Mouse (Mus musculus): ENCODE measurements around the gene Grk6. TPM values are rescaled to one million over a fixed set of nuclear protein-coding genes. Genes with fewer than 3 reads are reported as not detected.
A peak's percentile ranks its signal among the peaks of the same experiment; 100 is the strongest.
"Not testable (repeated sequence)": the region's sequence is repeated elsewhere in the genome, so short reads cannot be mapped to it uniquely, and the experiment has no call there.

The Grk6 gene
- total RNA-seq, 2 experiments from 2014 or later = 64.0 to 68.0 TPM

DNA sequence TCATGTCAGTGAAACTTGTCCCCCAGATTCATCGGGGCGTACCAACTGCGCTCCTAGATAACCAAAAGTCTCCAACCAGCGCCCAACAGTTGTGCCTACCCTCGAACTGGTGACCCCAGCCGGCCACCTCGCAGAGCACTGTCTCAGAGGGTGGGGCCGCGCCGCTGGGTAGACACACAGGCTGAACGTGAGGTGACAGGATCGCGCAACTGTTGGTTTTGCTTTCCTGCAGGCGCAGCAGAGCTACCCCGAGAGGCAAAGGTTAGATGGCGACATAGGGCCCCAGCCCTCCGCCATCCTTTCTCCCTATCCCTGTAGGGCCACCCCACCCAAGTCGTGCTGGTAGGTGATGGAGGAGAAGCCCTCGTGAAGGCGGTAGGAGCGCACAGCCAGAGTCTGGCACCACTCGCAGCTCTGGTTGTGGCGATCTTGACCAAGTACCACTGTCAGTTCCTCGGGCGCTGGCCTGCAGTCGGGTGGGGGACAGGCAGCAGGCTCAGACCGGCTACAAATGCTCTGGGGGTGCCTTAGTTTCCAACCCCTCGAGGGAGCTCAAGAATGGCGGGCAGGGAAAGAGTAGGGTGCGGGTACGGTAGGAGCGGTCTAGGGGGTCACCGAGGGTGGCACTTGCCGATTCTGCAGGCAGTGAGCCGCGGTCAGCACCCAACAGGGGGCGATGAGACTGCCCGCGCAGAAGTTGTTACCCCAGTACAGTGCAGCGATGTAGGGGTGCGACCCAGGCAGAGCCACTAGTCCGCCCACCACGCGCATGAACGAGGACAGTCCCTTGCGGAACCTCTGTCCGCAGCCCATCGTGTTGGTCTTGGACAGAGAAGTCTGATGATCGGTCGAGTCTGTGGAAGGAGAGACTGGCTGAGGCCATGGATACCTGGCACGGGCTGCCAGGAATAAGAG lies 24.6 kb upstream of the Grk6 start:
- DNase-seq (ENCODE audit: low spot score in 2 of 2) = no peak
- intact Hi-C loops (cut with DNase I) = no loop called here

DNA sequence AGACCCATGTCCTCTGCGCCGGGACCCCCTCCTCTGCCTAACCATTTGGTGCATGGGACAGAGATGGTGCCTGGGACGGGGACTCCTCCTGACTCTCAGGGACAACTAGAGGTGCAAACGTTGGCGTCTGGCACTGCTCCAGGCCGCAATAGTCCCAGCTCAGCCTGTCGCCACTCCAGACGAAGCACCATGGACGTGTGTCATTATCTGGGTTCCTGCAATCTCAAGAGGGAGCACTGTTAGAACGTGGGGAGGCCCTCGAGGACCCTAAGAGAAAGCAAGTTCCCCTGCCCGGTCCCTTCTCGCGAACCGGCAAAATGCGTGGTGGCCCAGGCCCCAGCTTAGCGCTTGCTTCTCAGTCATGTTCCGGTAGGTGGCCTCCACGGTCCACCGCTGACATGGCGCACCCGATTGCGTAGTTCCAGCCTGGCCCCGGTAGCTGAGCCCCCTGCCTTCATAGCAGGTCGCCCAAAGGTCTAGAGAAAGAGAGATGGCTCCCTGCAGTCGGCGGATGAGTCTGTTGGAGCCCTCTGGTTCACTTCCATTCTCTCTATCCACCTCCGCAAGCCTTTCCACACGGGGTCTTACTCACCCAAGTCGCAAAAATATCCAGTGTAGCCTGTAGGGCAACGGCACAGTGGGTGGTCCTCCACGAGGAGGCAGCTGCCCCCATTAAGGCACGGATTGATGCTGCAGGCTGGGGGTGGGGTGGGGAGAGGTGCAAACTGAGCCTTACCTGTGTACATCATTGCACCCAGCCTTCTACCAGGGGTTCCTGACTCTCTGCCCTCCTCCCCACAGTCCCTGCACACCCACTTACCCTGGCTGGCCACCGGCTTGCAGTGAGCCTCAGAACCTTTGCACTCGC lies 23.7 kb upstream of the Grk6 start:
- peak; percentile 63 to 69 for DNase-seq (ENCODE audit: low spot score in 2 of 2)
- intact Hi-C loops (cut with DNase I) = no loop called here

DNA sequence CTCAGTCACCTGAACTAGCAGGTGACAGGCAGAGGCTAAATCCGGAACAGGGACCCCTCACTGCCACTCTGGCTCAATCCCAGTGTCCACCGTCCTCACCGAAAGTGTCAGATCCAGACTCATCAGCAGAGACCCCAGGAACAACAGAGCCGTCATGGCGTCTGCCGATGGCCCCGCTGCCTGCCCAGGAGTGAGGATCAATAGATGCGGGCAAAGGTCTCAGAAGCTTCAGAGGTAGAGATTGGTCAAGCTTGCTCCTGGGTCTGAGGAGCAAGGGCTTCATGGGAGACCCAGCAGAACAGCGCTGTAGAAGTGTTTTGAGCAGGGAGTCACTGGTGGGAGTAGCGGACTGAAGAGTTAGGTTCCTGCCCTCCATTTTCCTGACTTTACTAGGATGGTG lies 18.3 kb upstream of the Grk6 start, which contains the start of gene F12:
Gene F12, minus strand, starts transcription at position 181 of the 400 bp plus-strand sequence.
- intact Hi-C loops (cut with DNase I) = no loop called here
- no peak for DNase-seq (ENCODE audit: low spot score in 2 of 2)

DNA sequence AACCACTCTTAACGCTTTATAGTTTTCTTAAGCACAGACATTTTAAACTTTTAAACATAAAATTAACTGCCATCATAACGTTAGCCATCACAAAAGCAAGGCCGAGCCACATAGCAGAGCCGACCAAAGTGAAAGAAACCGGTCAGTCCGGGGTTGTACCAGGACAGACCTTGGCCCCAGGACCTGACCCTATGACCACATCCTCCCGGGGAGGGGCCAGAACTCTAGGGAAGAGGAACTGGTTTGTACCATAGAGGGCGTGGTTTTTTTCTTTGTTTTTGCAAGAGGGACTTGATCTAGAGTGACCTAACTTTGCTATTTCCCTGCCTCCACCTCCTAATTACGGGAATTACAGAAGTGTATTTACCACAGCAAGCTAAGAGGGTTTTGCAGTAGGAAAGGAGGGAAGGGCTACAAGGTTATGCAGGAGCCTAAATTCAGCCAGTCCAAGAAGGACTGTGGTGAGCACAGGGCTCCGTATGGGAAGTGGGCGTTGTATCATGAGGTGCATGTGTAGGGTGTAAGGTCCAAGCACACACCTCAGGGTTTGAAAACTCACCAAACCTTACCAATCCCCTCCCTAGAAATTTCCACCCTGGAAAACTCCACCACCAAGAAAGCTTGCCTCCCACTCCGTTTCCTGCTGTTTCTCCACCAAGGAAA lies 15.5 kb upstream of the Grk6 start:
- no peak for DNase-seq (ENCODE audit: low spot score in 2 of 2)

DNA sequence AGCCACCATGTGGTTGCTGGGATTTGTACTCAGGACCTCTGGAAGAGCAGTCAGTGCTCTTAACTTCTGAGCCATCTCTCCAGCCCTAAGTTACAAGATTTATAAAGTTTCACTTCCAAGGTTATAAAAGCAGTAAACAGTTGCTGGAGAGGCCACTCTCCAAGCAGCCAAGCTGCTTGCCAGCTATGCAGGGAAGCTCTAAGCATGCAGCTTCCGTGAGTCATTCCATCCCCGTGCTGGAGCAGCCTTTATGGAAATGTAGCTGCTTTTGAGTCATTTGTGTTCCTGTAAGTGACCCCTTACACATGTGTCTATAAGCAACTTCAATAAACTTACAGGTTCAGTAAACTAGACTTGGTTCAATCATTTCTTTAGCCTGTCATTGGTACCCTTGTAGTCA lies 14.3 kb upstream of the Grk6 start:
- DNase-seq (ENCODE audit: low spot score in 2 of 2) = no peak
- intact Hi-C loops (cut with DNase I) = no loop called here

More for the DNA sequence above, 15.5 kb upstream of the Grk6 start:
- intact Hi-C loops (cut with DNase I) = no loop called here

DNA sequence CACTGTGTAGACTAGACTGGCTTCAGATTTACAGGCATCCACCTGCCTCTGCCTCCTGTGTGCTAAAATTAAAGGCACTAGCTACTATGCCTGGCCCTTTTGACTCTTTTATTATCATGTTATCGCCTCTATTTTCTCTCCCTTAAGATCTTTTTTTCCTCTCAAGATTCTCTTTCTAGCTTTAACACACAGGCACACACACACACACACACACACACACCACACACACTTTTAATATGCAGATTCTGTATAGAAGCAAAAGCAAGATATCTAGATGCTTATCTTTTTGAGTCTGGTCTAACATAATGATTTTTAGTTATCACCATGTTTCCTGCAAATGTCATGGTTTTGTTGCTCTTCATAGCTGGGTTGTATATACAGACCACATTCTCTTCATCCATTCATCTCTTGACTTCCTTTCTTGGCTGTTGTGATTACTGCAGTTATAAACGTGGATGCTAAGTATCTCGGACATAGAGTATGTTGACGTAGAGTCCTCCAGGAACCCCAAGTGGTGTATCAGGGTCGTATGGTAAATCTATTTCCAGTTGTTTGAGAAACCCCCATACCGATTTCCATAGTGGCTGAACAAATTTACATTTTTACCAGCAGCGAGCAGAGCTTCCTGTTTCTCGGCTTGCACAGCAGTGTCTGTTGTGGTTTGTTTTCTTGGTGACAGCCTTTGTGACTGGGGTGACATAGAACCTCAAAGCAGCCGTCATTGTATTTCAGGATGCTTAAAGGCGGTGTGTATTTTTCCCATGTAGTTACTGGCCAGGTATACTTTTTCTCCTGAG lies 12.8 kb upstream of the Grk6 start:
- intact Hi-C loops (cut with DNase I) = no loop called here
- no peak for DNase-seq (ENCODE audit: low spot score in 2 of 2)

DNA sequence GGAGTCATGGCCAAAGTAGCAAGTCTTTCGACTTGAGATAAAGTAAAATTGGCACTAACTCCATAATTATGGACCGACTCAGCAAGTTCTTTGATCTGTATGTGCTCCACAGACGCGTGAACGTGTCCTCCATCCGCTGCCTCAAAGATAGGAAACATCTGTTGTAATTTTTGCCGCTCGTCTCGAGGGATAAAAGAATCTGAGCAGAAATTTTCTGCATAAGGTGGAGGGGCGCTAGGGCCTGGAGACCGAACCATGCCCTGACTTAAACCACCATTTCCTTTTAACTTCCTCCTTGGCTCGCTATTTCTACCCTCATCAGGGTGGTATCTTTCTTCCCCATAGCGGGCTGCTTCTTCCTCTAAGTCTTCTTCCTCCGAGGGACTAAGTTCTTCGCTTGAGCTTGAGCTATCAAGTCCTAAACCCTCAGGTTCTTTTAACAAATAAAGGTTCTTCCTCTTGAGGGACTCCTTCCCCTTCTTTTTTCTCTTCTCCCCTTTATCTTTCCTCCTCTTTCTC lies 7.7 kb upstream of the Grk6 start:
- DNase-seq (ENCODE audit: low spot score in 2 of 2); intact Hi-C loops (cut with DNase I): not testable (repeated sequence)

DNA sequence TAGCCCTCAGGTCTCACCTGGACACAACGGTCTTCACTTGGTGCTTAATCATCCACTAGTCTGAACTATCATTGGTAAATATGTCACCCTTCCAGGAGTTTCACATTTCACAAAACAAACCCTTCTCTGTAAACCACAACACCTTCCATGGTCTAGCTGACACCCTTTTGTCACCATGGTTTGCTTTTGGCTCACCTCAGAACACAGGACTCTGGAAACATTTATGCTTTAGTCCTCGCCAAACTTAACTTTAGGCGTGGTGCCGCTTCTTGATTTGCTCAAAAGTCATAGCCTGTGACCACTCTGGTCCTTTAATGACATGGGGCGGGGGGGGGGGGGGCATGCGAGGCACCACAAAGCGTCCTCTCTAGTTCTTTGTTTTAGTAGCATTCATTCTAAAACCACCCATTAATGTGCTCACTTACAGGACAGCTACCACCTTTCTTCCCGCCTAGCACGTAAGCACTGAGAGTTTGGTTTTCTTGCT lies 1.0 kb upstream of the Grk6 start:
- no peak for DNase-seq (ENCODE audit: low spot score in 2 of 2)
- intact Hi-C loops (cut with DNase I) = loop anchor here (2.0 kb wide), 1 partner anchor 21 kb away; the partner anchor contains the start of gene Prr7

DNA sequence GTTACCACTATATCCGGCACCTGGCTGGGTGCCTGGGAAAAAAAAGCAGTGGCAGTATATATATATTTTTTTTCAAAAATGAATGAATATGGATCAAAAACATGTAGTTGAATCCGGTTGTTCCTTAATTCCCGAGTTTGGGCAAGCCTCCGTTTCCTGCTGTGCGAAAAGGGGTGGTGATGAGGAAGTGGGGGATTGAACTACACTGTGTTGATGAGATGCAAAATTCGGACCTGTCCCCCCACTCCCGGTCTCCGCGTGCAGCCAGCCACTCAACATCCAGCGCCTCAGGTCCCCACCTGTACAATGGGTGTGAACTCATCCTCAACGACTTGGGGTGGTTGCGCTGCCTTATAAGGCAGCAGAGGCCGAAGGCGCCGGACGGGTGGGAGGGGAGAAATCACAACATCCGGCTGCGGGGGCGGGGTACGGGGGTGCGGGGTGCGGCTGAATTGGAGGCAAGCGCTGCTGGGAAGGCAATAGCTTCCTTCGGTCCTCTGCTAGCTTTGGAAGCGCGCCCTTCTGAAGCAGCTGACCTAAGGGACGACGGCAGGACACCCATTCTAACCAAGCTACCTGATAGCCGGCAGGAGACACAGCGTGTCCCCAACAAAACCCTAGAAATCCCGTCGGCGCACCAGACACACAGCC lies 461 bp upstream of the Grk6 start:
- intact Hi-C loops (cut with DNase I) = loop anchor here (2.0 kb wide), 1 partner anchor 20 kb away; the partner anchor contains the start of gene Prr7
- DNase-seq (ENCODE audit: low spot score in 2 of 2) = peak in 1 of 2 experiments; percentile 78

DNA sequence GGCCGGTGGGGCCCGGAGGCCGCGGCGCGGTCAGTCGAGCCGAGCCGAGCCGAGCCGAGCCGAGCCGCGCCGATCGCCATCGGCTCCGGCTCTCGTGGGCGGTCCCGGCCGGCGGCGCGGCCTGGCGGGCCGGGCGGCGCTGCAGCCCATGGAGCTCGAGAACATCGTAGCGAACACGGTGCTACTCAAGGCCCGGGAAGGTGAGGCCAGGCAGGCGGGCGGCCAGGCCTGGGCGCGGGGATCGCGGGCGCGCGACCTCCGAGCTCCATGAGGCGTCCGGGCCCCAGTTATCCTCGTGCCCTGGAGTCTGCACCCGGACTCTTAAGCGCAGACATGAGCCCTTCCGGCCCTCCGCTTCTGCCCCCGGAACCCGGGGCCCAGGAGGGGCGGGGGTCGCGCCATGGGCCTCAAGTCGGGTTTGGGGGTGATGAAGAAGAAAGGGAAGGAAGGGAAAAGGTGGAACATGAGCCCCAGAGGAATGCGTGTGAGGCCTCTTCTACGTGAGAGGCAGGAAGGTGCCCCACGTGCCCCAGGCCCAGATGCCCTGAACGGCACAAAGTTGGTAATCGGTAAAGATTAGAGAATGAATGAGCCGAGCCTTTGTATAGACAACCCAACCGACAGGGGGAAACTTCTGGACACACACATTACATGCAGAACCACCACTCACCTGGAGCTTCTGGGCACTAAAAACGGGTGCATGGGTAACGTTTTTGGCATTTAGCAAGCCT lies 654 bp downstream of the Grk6 start:
- DNase-seq (ENCODE audit: low spot score in 2 of 2) = no peak
- intact Hi-C loops (cut with DNase I) = loop anchor here (2.0 kb wide), 1 partner anchor 19 kb away; the partner anchor contains the start of gene Prr7

DNA sequence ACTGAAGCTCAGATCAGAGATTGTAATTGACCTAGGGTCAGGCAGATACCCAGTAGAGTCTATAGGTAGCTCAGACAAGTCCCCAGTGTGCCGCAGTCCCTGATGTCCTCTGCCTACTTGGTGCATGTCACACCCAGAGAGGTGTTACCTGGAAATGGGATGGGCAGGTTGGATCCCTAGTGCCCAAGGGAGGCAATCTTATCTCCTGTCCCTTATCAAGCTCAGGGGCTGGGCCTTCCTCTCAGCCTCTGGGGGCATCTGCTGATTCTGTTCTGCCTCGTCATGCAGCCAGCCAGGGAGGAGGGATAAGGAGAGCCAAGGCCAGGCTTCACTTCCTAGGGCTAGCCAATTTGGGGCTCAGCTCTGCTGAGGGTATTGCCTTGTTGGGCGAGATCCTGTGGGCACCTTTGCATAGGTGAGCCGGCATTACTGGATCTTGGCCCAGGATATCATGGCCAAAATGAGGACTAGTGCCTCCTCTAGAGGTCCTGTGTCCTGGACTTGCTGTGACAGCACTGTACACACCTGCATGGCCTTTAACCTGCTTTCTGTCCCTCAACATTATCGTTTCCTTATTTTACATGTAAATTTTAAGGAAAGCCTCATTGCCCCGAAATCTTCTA lies 1.7 kb downstream of the Grk6 start:
- intact Hi-C loops (cut with DNase I) = no loop called here
- DNase-seq (ENCODE audit: low spot score in 2 of 2) = no peak

DNA sequence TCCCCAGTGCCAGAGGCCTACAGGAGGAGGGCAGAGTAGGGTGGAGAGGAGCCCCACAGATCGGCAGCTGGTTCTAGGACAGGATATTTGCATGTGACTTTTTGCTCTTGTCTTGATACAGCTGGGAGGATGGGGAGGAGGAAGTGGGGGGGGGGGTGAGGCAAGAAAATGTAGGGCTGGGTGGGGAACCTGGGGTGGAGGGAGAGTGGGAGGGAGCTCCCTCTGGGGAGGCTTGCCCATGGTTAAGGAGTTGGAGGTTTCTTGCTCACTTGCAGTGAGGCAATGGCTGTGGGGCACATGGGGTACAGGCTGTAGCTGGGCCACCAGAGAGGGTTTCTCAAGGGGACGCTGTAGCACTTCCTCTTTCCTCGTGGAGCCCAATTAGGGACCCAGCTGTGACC lies 2.7 kb downstream of the Grk6 start:
- intact Hi-C loops (cut with DNase I) = no loop called here
- DNase-seq (ENCODE audit: low spot score in 2 of 2) = no peak

DNA sequence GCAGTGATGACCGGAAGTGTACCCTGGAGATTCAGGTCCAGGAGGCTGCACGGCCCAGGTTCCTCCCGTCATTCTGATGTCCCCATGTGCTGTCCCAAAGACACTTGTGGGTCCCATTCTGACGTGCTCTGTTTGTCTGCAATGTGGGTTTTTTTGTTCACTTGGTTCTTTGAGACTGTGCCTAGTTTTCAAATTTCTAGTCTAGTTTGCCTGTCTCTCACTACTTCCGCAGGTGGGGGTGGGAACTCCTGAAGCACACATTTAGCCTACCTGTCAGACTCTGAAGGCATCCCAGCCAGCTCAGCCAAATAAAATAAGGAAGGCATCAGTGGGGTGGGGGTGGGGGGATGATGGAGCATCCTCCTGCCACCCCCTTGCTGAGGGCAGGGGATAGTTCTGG lies 3.3 kb downstream of the Grk6 start:
- intact Hi-C loops (cut with DNase I) = no loop called here
- no peak for DNase-seq (ENCODE audit: low spot score in 2 of 2)

DNA sequence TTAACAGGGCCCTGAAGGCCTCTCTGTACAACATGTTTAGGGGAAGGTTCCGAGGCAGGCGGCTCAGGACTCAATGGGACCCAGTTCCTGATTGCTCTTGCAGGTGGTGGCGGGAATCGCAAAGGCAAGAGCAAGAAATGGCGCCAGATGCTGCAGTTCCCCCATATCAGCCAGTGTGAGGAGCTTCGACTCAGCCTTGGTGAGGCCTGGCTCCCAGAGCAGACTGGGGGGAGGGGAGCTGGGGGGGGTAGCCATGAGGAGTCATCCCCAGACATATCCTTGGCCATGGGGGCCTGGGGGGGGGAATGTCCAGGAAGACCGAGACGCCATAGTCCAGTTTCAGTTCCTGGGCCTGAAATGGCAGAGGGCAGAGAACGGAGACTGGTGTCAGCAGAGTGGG lies 4.3 kb downstream of the Grk6 start:
- no peak for DNase-seq (ENCODE audit: low spot score in 2 of 2)
- intact Hi-C loops (cut with DNase I) = no loop called here

DNA sequence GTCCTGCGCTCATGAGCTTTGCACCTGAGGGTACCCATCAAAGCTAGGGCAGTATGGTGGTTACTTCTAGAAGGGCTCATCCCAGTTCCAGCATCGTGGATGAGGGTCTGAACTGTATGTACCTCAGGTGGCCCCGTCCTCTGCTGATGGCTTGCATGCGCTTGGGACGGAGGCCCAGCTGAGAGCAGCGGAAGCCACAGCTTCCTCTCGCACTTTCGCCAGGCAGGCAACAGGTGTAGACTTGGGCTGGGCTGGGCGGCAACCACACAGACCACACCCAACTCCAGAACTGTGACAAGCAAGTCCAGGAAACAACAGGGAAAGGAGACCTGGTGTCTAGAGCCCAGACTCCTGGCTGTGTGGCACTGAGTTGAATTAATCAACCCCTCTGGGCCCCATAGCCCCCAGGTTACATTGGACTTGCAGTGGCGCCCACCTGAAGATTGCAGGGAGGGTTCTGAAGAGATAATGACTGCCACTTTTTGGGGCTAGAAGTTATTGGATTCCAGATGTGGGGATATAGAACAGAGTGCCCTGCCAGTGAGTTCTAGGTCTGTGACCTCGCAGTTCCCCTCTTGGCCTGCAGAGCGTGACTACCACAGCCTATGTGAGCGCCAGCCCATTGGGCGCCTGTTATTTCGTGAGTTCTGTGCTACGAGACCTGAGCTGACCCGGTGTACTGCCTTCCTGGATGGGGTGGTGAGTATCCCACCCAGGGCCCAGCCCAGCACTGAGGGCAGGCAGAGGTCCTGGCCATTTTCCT lies 5.0 kb downstream of the Grk6 start:
- no peak for DNase-seq (ENCODE audit: low spot score in 2 of 2)
- intact Hi-C loops (cut with DNase I) = no loop called here

DNA sequence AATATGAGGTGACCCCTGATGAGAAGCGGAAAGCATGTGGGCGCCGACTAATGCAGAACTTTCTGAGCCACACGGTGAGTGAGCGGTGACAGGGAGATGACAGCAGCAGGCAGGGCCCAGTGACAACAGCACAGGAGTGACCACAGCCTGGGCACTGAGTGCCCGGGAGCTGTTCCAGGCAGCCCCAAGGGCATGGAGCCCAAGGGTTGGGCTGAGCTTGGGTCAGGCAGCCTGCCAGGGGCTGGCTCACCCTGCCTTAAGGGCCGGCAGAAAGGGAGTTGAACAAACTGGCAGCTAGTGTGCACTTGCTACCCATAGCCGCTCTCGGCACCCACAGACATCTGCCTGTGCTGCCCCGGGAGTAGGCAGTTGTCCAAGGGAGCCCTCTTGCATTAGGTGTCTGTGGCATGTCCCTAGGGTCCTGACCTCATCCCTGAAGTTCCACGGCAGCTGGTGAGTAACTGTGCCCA lies 5.7 kb downstream of the Grk6 start:
- peak in 1 of 2 experiments; percentile 45 for DNase-seq (ENCODE audit: low spot score in 2 of 2)
- intact Hi-C loops (cut with DNase I) = no loop called here
